Mouse (Mus musculus) midbrain, embryonic 15.5 days (tissue): Measurements from ENCODE around the gene Rptor. TPM values are rescaled to one million over a fixed set of nuclear protein-coding genes. Genes with fewer than 3 reads are reported as not detected.

Source experiments
- ATAC-seq: fragments of 200-750 bp; cut with Nextera tagmentation; replicated peaks from 2 replicates; pipeline ENCODE4 v1.8.0; 2017; ENCODE audit warnings: moderate TSS enrichment
- H3K27ac ChIP-seq: fragments of 300-500 bp; sonication (generic); 2 replicates; pipeline ENCODE4 v1.5.1; 2015; ENCODE audit warnings: mild to moderate bottlenecking, inconsistent platforms
- H3K27me3 ChIP-seq: fragments of 300-500 bp; sonication (generic); replicated peaks from 2 replicates; pipeline ENCODE4 v1.6.1; 2015; ENCODE audit warnings: inconsistent platforms
- H3K36me3 ChIP-seq: fragments of 300-500 bp; sonication (generic); replicated peaks from 2 replicates; pipeline ENCODE4 v1.6.1; 2015; ENCODE audit warnings: inconsistent platforms
- H3K4me1 ChIP-seq: fragments of 300-500 bp; sonication (generic); 2 replicates; pipeline ENCODE4 v1.6.1; 2015; ENCODE audit warnings: inconsistent platforms
- H3K4me2 ChIP-seq: fragments of 300-500 bp; sonication (generic); 2 replicates; pipeline ENCODE4 v1.6.1; 2015; ENCODE audit warnings: inconsistent platforms, mild to moderate bottlenecking, moderate library complexity
- H3K4me3 ChIP-seq: fragments of 300-500 bp; sonication (generic); 2 replicates; pipeline ENCODE4 v1.5.1; 2015; ENCODE audit warnings: mild to moderate bottlenecking, inconsistent platforms
- H3K9ac ChIP-seq: fragments of 300-500 bp; sonication (generic); 2 replicates; pipeline ENCODE4 v1.6.1; 2015; ENCODE audit warnings: mild to moderate bottlenecking, inconsistent platforms
- H3K9me3 ChIP-seq: fragments of 300-500 bp; sonication (generic); 2 replicates; pipeline ENCODE4 v1.6.1; 2016; ENCODE audit warnings: inconsistent platforms
- WGBS: fragments of 180-500 bp; shearing (Covaris S2); methylation state at CpG from one replicate; pipeline ENCODE4 v1.1.7; 2015; ENCODE audit warnings: mixed read lengths; 5-methylcytosine and 5-hydroxymethylcytosine counted together
- polyA plus RNA-seq: library from polyadenylated mRNA; unstranded; fragments of >200 nt; fragmentation: Nextera tagmentation; extraction: Ambion mirVana; gene quantifications from 2 replicates; pipeline ENCODE4 v1.2.1, GENCODE M21; 2015

The Rptor gene
- polyA plus RNA-seq, 1 experiment from 2014 or later = 13.1 TPM

GRCm38 (mm10) chr11:119839411-119840342, 237.0 kb downstream of the Rptor start:
- H3K27ac ChIP-seq = no peak overlapping the region
- no peaks in the 10 kb centered on the region for H3K27me3 ChIP-seq
- H3K4me3 ChIP-seq = no peak overlapping the region
- no peak overlapping the region for H3K9ac ChIP-seq
- H3K9me3 ChIP-seq = no peaks in the 10 kb centered on the region
- WGBS = 82% methylated on average over 10 of the region's 10 CpGs
- H3K4me2 ChIP-seq = no peak overlapping the region
- no peaks in the 10 kb centered on the region; the same call in 1 of the 2 replicates for H3K4me1 ChIP-seq
- H3K36me3 ChIP-seq = peaks cover 5% of the 10 kb centered on the region
- no peak for ATAC-seq

- no peaks in the 10 kb centered on the region for H3K4me1 ChIP-seq
- 90% methylated on average over 6 of the region's 6 CpGs for WGBS
- H3K36me3 ChIP-seq = peaks cover 9% of the 10 kb centered on the region
- no peaks in the 10 kb centered on the region for H3K27me3 ChIP-seq
- no peak overlapping the region for H3K27ac ChIP-seq
- no peak overlapping the region for H3K4me2 ChIP-seq
- no peaks in the 10 kb centered on the region for H3K9me3 ChIP-seq
- no peak for ATAC-seq
- no peak overlapping the region for H3K9ac ChIP-seq
- no peak overlapping the region for H3K4me3 ChIP-seq
Observed at GRCm38 (mm10) chr11:119846608-119847007, 243.9 kb downstream of the Rptor start.

- H3K36me3 ChIP-seq = peaks cover 9% of the 10 kb centered on the region
- over 99% methylated on average over 3 of the region's 3 CpGs for WGBS
- H3K27ac ChIP-seq = no peak overlapping the region
- H3K9ac ChIP-seq = no peak overlapping the region
- no peak overlapping the region for H3K4me2 ChIP-seq
- H3K9me3 ChIP-seq = no peaks in the 10 kb centered on the region
- no peak for ATAC-seq
- no peaks in the 10 kb centered on the region for H3K27me3 ChIP-seq
- no peak overlapping the region for H3K4me3 ChIP-seq
- H3K4me1 ChIP-seq = no peaks in the 10 kb centered on the region
Observed at GRCm38 (mm10) chr11:119847076-119847475, 244.4 kb downstream of the Rptor start.

GRCm38 (mm10) chr11:119847569-119847968, 244.9 kb downstream of the Rptor start:
- Histone ChIP-seq H3K27ac (no peak overlapping the region), H3K4me1 (no peaks in the 10 kb centered on the region), H3K36me3 (peaks cover 13% of the 10 kb centered on the region), H3K4me2 (no peak overlapping the region), H3K27me3 (no peaks in the 10 kb centered on the region), H3K9me3 (no peaks in the 10 kb centered on the region), H3K4me3 (no peak overlapping the region), H3K9ac (no peak overlapping the region)
- no peak for ATAC-seq
- WGBS = 87% methylated on average over 3 of the region's 3 CpGs

GRCm38 (mm10) chr11:119848189-119848588, 245.5 kb downstream of the Rptor start:
- Histone ChIP-seq H3K36me3 (peaks cover 14% of the 10 kb centered on the region), H3K9ac (no peak overlapping the region), H3K27me3 (no peaks in the 10 kb centered on the region), H3K4me2 (no peak overlapping the region), H3K4me3 (no peak overlapping the region), H3K27ac (no peak overlapping the region), H3K4me1 (no peaks in the 10 kb centered on the region), H3K9me3 (no peaks in the 10 kb centered on the region)
- WGBS = 97% methylated on average over 5 of the region's 5 CpGs
- ATAC-seq = no peak

- no peak for ATAC-seq
- Histone ChIP-seq H3K4me3 (no peak overlapping the region), H3K27me3 (no peaks in the 10 kb centered on the region), H3K27ac (no peak overlapping the region), H3K4me1 (peaks cover under 1% of the 10 kb centered on the region; the same call in 1 of the 2 replicates), H3K36me3 (peaks cover 13% of the 10 kb centered on the region; the same call in 1 of the 2 replicates), H3K9me3 (no peaks in the 10 kb centered on the region), H3K9ac (no peak overlapping the region), H3K4me2 (no peak overlapping the region)
- 67% methylated on average over 7 of the region's 7 CpGs for WGBS
Observed at GRCm38 (mm10) chr11:119855999-119856398, 253.3 kb downstream of the Rptor start.

GRCm38 (mm10) chr11:119862523-119863299, 260.0 kb downstream of the Rptor start:
- Histone ChIP-seq H3K27me3 (no peaks in the 10 kb centered on the region), H3K4me2 (no peak overlapping the region), H3K36me3 (peaks cover 4% of the 10 kb centered on the region; the same call in 1 of the 2 replicates), H3K27ac (0 out of 2 replicates have a peak overlapping the region, but pooled peaks have one; percentile 11), H3K4me3 (no peak overlapping the region), H3K9ac (no peak overlapping the region), H3K4me1 (peaks cover 9% of the 10 kb centered on the region), H3K9me3 (no peaks in the 10 kb centered on the region)
- no peak for ATAC-seq
- 79% methylated on average over 8 of the region's 8 CpGs for WGBS

- WGBS = 47% methylated on average over 10 of the region's 10 CpGs
- H3K4me2 ChIP-seq = no peak overlapping the region
- no peak for ATAC-seq
Observed at GRCm38 (mm10) chr11:119863421-119863821, 260.7 kb downstream of the Rptor start.

GRCm38 (mm10) chr11:119866837-119867236, 264.1 kb downstream of the Rptor start:
- no peak for ATAC-seq
- no peaks in the 10 kb centered on the region for H3K9me3 ChIP-seq
- H3K9ac ChIP-seq = no peak overlapping the region
- peaks cover 2% of the 10 kb centered on the region for H3K4me1 ChIP-seq
- H3K27ac ChIP-seq = no peak overlapping the region
- H3K4me3 ChIP-seq = no peak overlapping the region
- no peaks in the 10 kb centered on the region for H3K27me3 ChIP-seq
- no peak overlapping the region for H3K4me2 ChIP-seq
- H3K36me3 ChIP-seq = no peaks in the 10 kb centered on the region
- WGBS = 84% methylated on average over 6 of the region's 6 CpGs

More at GRCm38 (mm10) chr11:119863421-119863821, 260.7 kb downstream of the Rptor start:
- H3K9ac ChIP-seq = no peak overlapping the region
- no peak overlapping the region for H3K4me3 ChIP-seq
- H3K27me3 ChIP-seq = no peaks in the 10 kb centered on the region
- H3K27ac ChIP-seq = no peak overlapping the region
- H3K4me1 ChIP-seq = peaks cover 9% of the 10 kb centered on the region
- peaks cover 4% of the 10 kb centered on the region; the same call in 1 of the 2 replicates for H3K36me3 ChIP-seq
- H3K9me3 ChIP-seq = no peaks in the 10 kb centered on the region

- Histone ChIP-seq H3K9me3 (no peaks in the 10 kb centered on the region), H3K4me3 (no peak overlapping the region), H3K36me3 (peaks cover 12% of the 10 kb centered on the region), H3K27me3 (no peaks in the 10 kb centered on the region), H3K9ac (no peak overlapping the region), H3K4me1 (no peaks in the 10 kb centered on the region; the same call in 1 of the 2 replicates), H3K27ac (no peak overlapping the region), H3K4me2 (no peak overlapping the region)
- 82% methylated on average over 3 of the region's 3 CpGs for WGBS
- ATAC-seq = no peak
Observed at GRCm38 (mm10) chr11:119868138-119868537, 265.4 kb downstream of the Rptor start.

- Histone ChIP-seq H3K36me3 (peaks cover 12% of the 10 kb centered on the region), H3K9ac (no peak overlapping the region), H3K4me3 (no peak overlapping the region), H3K9me3 (no peaks in the 10 kb centered on the region), H3K4me2 (no peak overlapping the region), H3K4me1 (no peaks in the 10 kb centered on the region; the same call in 1 of the 2 replicates), H3K27me3 (no peaks in the 10 kb centered on the region), H3K27ac (no peak overlapping the region)
- no peak for ATAC-seq
- 89% methylated on average over 4 of the region's 4 CpGs for WGBS
Observed at GRCm38 (mm10) chr11:119868556-119868955, 265.9 kb downstream of the Rptor start.

GRCm38 (mm10) chr11:119871141-119871540, 268.4 kb downstream of the Rptor start:
- no peaks in the 10 kb centered on the region for H3K27me3 ChIP-seq
- no peaks in the 10 kb centered on the region for H3K4me1 ChIP-seq
- H3K36me3 ChIP-seq = peaks cover 12% of the 10 kb centered on the region
- 84% methylated on average over 7 of the region's 7 CpGs for WGBS
- H3K27ac ChIP-seq = no peak overlapping the region
- no peak overlapping the region for H3K4me3 ChIP-seq
- H3K4me2 ChIP-seq = no peak overlapping the region
- no peak for ATAC-seq
- H3K9me3 ChIP-seq = no peaks in the 10 kb centered on the region
- H3K9ac ChIP-seq = no peak overlapping the region
